In the genomic region with DNA sequence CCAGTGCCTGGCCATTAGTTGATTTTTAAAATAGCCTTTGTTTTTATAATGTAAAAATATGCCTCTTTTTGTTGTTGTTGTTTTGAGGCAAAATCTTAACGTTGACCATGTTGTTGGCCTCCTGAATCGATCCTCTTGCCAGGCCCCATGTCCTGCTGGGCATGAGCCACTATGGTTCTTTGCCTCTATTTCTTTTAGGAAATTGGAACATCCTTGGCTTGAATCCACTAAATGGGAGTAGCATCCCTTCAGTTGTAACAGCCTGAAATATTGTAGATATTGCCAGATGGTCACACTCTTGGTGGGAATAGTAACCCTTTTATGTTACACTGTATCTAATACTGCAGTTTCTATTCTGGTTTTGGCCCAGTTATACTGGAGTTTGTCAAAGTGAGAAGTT, we compare ENCODE assay signal across 22 mouse cellular contexts. TPM values are rescaled to one million over a fixed set of nuclear protein-coding genes. Genes with fewer than 3 reads are reported as not detected.
DNase-seq lines count a peak whose midpoint lies in the region; ATAC-seq lines count a peak whose summit lies in the region.
"Had no signal": no experiment of that assay in that cellular context is flagged by ENCODE, and none has a peak within 500 bp of the region (broad histone marks: within the 10 kb centered on the region; RNA-seq: fewer than 3 reads in every experiment).

No protein-coding gene starts in this region.

- no peak overlapping the region for H3K4me2 ChIP-seq in forebrain, embryonic 14.5 days (ENCODE audit: low read length)
- no peak overlapping the region for H3K4me2 ChIP-seq in hindbrain, embryonic 16.5 days (ENCODE audit: low read length)
- H3K4me2 ChIP-seq: embryonic facial prominence, embryonic 15.5 days; heart, embryonic 13.5 days; hindbrain, embryonic 13.5 days; intestine, embryonic 15.5 days had no signal

- DNase-seq in cerebellum, postnatal 4 days (ENCODE audit: low spot score in 2 of 2), result no peak
- peak; percentile 81 for DNase-seq in cerebellum, adult 11-12 months
- DNase-seq in cerebellum, adult 9-10 months, result peak; percentile 95
- peak; percentile 76 to 79 for DNase-seq in cerebellum, postnatal 25 days
- DNase-seq in kidney, postnatal 14 days, result no peak
- no peak for DNase-seq in forebrain, embryonic 14.5 days (ENCODE audit: low spot score)
- DNase-seq: adrenal gland, postnatal 10 days; B cell, adult 2 months; embryo, embryonic 11 days; forebrain, postnatal 0 days; gastrocnemius, postnatal 14 days; heart, postnatal 4 days; kidney, adult 18-20 months had no signal

- ATAC-seq in cerebellum, adult (ENCODE audit: insufficient number of reproducible peaks, low FRiP score, low TSS enrichment), result peak; percentile 89
- ATAC-seq in forebrain, embryonic 14.5 days, result no peak
- ATAC-seq in hindbrain, embryonic 16.5 days, result no peak
- ATAC-seq: CD4-positive, CD25-positive, alpha-beta regulatory T cell, adult 4 months; forebrain, postnatal 0 days; intestine, embryonic 15.5 days had no signal

- H3K36me3 ChIP-seq in forebrain, embryonic 14.5 days (ENCODE audit: control insufficient read depth, insufficient read depth, low read length), result peaks cover 67% of the 10 kb centered on the region
- H3K36me3 ChIP-seq in hindbrain, embryonic 16.5 days (ENCODE audit: control insufficient read depth, insufficient read depth, low read length), result peaks cover 33% of the 10 kb centered on the region

- H3K4me3 ChIP-seq in forebrain, embryonic 14.5 days (ENCODE audit: low read depth, low read length), result no peak overlapping the region
- no peak overlapping the region for H3K4me3 ChIP-seq in hindbrain, embryonic 16.5 days (ENCODE audit: low read length)
- H3K4me3 ChIP-seq: embryonic facial prominence, embryonic 15.5 days; erythroblast, embryonic 14.5 days; heart, embryonic 13.5 days; hindbrain, embryonic 13.5 days; intestine, embryonic 15.5 days had no signal

- H3K9me3 ChIP-seq in forebrain, embryonic 14.5 days (replicated peaks; ENCODE audit: control insufficient read depth, low read length), result no peaks in the 10 kb centered on the region
- no peaks in the 10 kb centered on the region for H3K9me3 ChIP-seq in hindbrain, embryonic 16.5 days (ENCODE audit: control insufficient read depth, low read length)
- H3K9me3 ChIP-seq: embryonic facial prominence, embryonic 15.5 days; G1E; heart, embryonic 13.5 days; hindbrain, embryonic 13.5 days; intestine, embryonic 15.5 days had no signal

- H3K27ac ChIP-seq in forebrain, embryonic 14.5 days (ENCODE audit: low read depth, low read length), result no peak overlapping the region
- H3K27ac ChIP-seq in hindbrain, embryonic 16.5 days (ENCODE audit: low read depth, low read length), result no peak overlapping the region
- H3K27ac ChIP-seq: embryonic facial prominence, embryonic 15.5 days; heart, embryonic 13.5 days; hindbrain, embryonic 13.5 days; intestine, embryonic 15.5 days had no signal

- no peak overlapping the region for H3K9ac ChIP-seq in forebrain, embryonic 14.5 days (ENCODE audit: low read length)
- H3K9ac ChIP-seq in hindbrain, embryonic 16.5 days (ENCODE audit: low read depth, low read length), result no peak overlapping the region
- H3K9ac ChIP-seq: embryonic facial prominence, embryonic 15.5 days; forebrain, postnatal 0 days; heart, embryonic 13.5 days; hindbrain, embryonic 13.5 days; intestine, embryonic 15.5 days had no signal

- 92% methylated on average over 2 of the region's 2 CpGs for WGBS in forebrain, embryonic 14.5 days
- 90% methylated on average over 2 of the region's 2 CpGs for WGBS in hindbrain, embryonic 16.5 days

- no peaks in the 10 kb centered on the region for H3K4me1 ChIP-seq in forebrain, embryonic 14.5 days (ENCODE audit: control insufficient read depth, insufficient read depth, low read length)
- no peaks in the 10 kb centered on the region for H3K4me1 ChIP-seq in hindbrain, embryonic 16.5 days (ENCODE audit: control insufficient read depth, insufficient read depth, low read depth, low read length)
- H3K4me1 ChIP-seq: embryonic facial prominence, embryonic 15.5 days; hindbrain, embryonic 13.5 days; intestine, embryonic 15.5 days had no signal

- no peaks in the 10 kb centered on the region for H3K27me3 ChIP-seq in forebrain, embryonic 14.5 days (replicated peaks; ENCODE audit: control insufficient read depth, insufficient read depth, low read length)
- no peaks in the 10 kb centered on the region for H3K27me3 ChIP-seq in hindbrain, embryonic 16.5 days (replicated peaks; ENCODE audit: control insufficient read depth, insufficient read depth, low read length)
- H3K27me3 ChIP-seq: embryonic facial prominence, embryonic 15.5 days; heart, embryonic 13.5 days; hindbrain, embryonic 13.5 days; intestine, embryonic 15.5 days had no signal

RNA-seq across cellular contexts. Expression of a gene that starts 11.9 kb away (rescaled TPM):
- polyA plus RNA-seq in forebrain, embryonic 14.5 days (2014; fragmentation: Nextera tagmentation; extraction: Ambion mirVana), result 20.1 and 25.0 TPM in 2 replicates
- 10.2 and 13.2 TPM in 2 replicates for polyA plus RNA-seq in hindbrain, embryonic 16.5 days (2015; fragmentation: Nextera tagmentation; extraction: Ambion mirVana)

RNA-seq across cellular contexts. Expression of a gene that starts 46.8 kb away (rescaled TPM):
- polyA plus RNA-seq in forebrain, embryonic 14.5 days (2014; fragmentation: Nextera tagmentation; extraction: Ambion mirVana), result 5.6 and 6.5 TPM in 2 replicates
- 3.8 and 4.1 TPM in 2 replicates for polyA plus RNA-seq in hindbrain, embryonic 16.5 days (2015; fragmentation: Nextera tagmentation; extraction: Ambion mirVana)
- polyA plus RNA-seq: CD4-positive, CD25-positive, alpha-beta regulatory T cell, adult 4 months; erythroblast, embryonic 14.5 days; G1E had no signal

Comparison
In these comparisons a context has a peak if more than half of its experiments do, and no peak if none do; other contexts are left out.
1. DNase-seq: peak in cerebellum, adult 11-12 months (single experiment), cerebellum, adult 9-10 months (single experiment) and cerebellum, postnatal 25 days (2 of 2); none in cerebellum, postnatal 4 days (0 of 2), kidney, postnatal 14 days (single experiment) and forebrain, embryonic 14.5 days (single experiment).